Mouse (Mus musculus): Measurements from ENCODE around the gene Sertad1.

- TF ChIP-seq CTCF (IDR thresholded peaks at IDR 0.05; ENCODE audit: low read depth) (no peak), EP300 (IDR thresholded peaks at IDR 0.05; ENCODE audit: low read depth) (no peak)
Measured at GRCm38 (mm10) chr7:27455273-27455672, 31.4 kb upstream of the Sertad1 start.

All from liver, postnatal 0 days (tissue).